In genomic region chr1:140661404-140661787, GRCm38 (mm10) we compare ENCODE assay signal across 7 mouse cellular contexts.
A peak's percentile ranks its signal among the peaks of the same experiment; 100 is the strongest.
DNase-seq lines count a peak whose midpoint lies in the region; ATAC-seq and TF ChIP-seq lines count a peak whose summit lies in the region.

No protein-coding gene starts in this region.

- TF ChIP-seq EP300 in liver, embryonic 14.5 days (IDR thresholded peaks at IDR 0.05; ENCODE audit: low read depth), result no peak

- H3K9me3 ChIP-seq in liver, embryonic 14.5 days (ENCODE audit: control insufficient read depth, low read length), result no peaks in the 10 kb centered on the region

- no peak overlapping the region for H3K4me3 ChIP-seq in liver, embryonic 14.5 days (ENCODE audit: insufficient read depth in 1 of 2, low read depth in 2 of 2, low read length in 2 of 2)

- H3K4me1 ChIP-seq in liver, embryonic 14.5 days (replicated peaks; ENCODE audit: control insufficient read depth in 2 of 2, insufficient read depth in 2 of 2, low read length in 1 of 2), result no peaks in the 10 kb centered on the region

- no peaks in the 10 kb centered on the region for H3K27me3 ChIP-seq in liver, embryonic 14.5 days (ENCODE audit: control insufficient read depth, insufficient read depth, low read length)

- ATAC-seq in liver, embryonic 14.5 days (ENCODE audit: insufficient read depth), result no peak
- ATAC-seq in inflammation-experienced regulatory T-cells, adult 6 months, result no peak

- WGBS in liver, embryonic 14.5 days (ENCODE audit: insufficient replicate concordance), result 27% methylated on average over 3 of the region's 3 CpGs

- no peak overlapping the region for H3K9ac ChIP-seq in liver, embryonic 14.5 days (replicated peaks)

- peak; percentile 11; the same call in 1 of the 2 replicates for TF ChIP-seq CTCF in liver, embryonic 14.5 days (IDR thresholded peaks at IDR 0.05; ENCODE audit: low read depth)

- no peak overlapping the region for H3K4me2 ChIP-seq in liver, embryonic 14.5 days (ENCODE audit: low read depth)

- DNase-seq in layer of hippocampus, adult 11-12 months (ENCODE audit: low spot score), result peak; percentile 33
- DNase-seq in layer of hippocampus, adult 8-10 months (ENCODE audit: low spot score in 2 of 2), result no peak
- peak; percentile 33 for DNase-seq in Muller cell, postnatal 12 days (ENCODE audit: inconsistent ontology term)
- peak; percentile 49 for DNase-seq in embryo, embryonic 11 days
- no peak for DNase-seq in liver, embryonic 14.5 days (ENCODE audit: low read depth in 3 of 3, low spot score in 3 of 3)
- DNase-seq in urinary bladder, postnatal 10 days (ENCODE audit: low spot score), result no peak

- H3K27ac ChIP-seq in liver, embryonic 14.5 days, result no peak overlapping the region

- H3K36me3 ChIP-seq in liver, embryonic 14.5 days (replicated peaks; ENCODE audit: control insufficient read depth, insufficient read depth, low read depth), result no peaks in the 10 kb centered on the region

Comparison
In these comparisons a context has a peak if more than half of its experiments do, and no peak if none do; other contexts are left out.
1. DNase-seq: peak in layer of hippocampus, adult 11-12 months (single experiment), Muller cell, postnatal 12 days (single experiment) and embryo, embryonic 11 days (single experiment); none in layer of hippocampus, adult 8-10 months (0 of 2), liver, embryonic 14.5 days (0 of 3) and urinary bladder, postnatal 10 days (single experiment).